Comparison of ENCODE assay signal across 15 mouse cellular contexts in the genomic region with DNA sequence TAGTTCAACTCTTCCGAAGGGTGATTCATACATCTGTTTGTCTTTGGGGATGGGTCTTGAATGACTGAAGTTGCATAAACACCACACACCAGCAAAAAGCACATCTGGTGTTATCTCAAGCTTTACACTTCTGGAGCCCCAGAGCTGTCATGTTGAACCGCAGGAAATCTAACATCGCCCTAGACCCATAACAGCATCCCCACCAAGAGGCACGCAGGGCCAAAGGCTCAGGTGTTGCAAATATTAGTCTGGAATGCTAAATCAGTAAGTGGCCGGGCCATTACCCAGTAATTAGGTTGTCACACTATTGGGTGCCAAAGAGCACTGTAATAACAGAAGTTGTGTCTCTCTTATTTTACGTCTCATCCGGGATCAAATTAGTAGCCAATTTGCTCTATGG. TPM values are rescaled to one million over a fixed set of nuclear protein-coding genes. Genes with fewer than 3 reads are reported as not detected.
DNase-seq lines count a peak whose midpoint lies in the region; ATAC-seq lines count a peak whose summit lies in the region.
"Had no signal": no experiment of that assay in that cellular context is flagged by ENCODE, and none has a peak within 500 bp of the region (broad histone marks: within the 10 kb centered on the region; RNA-seq: fewer than 3 reads in every experiment).

No protein-coding gene starts in this region.

- H3K36me3 ChIP-seq in neural tube, embryonic 12.5 days: no peaks in the 10 kb centered on the region
- no peaks in the 10 kb centered on the region for H3K36me3 ChIP-seq in hindbrain, embryonic 15.5 days
- no peaks in the 10 kb centered on the region for H3K36me3 ChIP-seq in neural tube, embryonic 14.5 days (ENCODE audit: control insufficient read depth, insufficient read depth, low read length)
- H3K36me3 ChIP-seq: embryonic facial prominence, embryonic 12.5 days; forebrain, embryonic 15.5 days had no signal

- no peaks in the 10 kb centered on the region for H3K9me3 ChIP-seq in neural tube, embryonic 12.5 days
- H3K9me3 ChIP-seq in hindbrain, embryonic 15.5 days: no peaks in the 10 kb centered on the region
- no peaks in the 10 kb centered on the region for H3K9me3 ChIP-seq in neural tube, embryonic 14.5 days (ENCODE audit: control insufficient read depth, low read length)
- H3K9me3 ChIP-seq: embryonic facial prominence, embryonic 12.5 days; forebrain, embryonic 15.5 days; heart, embryonic 12.5 days; intestine, embryonic 15.5 days had no signal

- no peaks in the 10 kb centered on the region for H3K27me3 ChIP-seq in neural tube, embryonic 12.5 days (replicated peaks)
- no peaks in the 10 kb centered on the region for H3K27me3 ChIP-seq in hindbrain, embryonic 15.5 days
- no peaks in the 10 kb centered on the region for H3K27me3 ChIP-seq in neural tube, embryonic 14.5 days (ENCODE audit: control insufficient read depth, insufficient read depth, low read length)
- H3K27me3 ChIP-seq: embryonic facial prominence, embryonic 12.5 days; forebrain, embryonic 15.5 days; intestine, embryonic 15.5 days had no signal

- no peak overlapping the region for H3K4me2 ChIP-seq in neural tube, embryonic 12.5 days (replicated peaks)
- no peak overlapping the region for H3K4me2 ChIP-seq in hindbrain, embryonic 15.5 days
- no peak overlapping the region for H3K4me2 ChIP-seq in neural tube, embryonic 14.5 days (ENCODE audit: low read depth, low read length)
- H3K4me2 ChIP-seq: embryonic facial prominence, embryonic 12.5 days; forebrain, embryonic 15.5 days; heart, embryonic 12.5 days; intestine, embryonic 15.5 days had no signal

- H3K27ac ChIP-seq in neural tube, embryonic 12.5 days: no peak overlapping the region
- H3K27ac ChIP-seq in hindbrain, embryonic 15.5 days (replicated peaks): no peak overlapping the region
- H3K27ac ChIP-seq in neural tube, embryonic 14.5 days (ENCODE audit: low read depth, low read length): no peak overlapping the region
- H3K27ac ChIP-seq: embryonic facial prominence, embryonic 12.5 days; forebrain, embryonic 15.5 days; intestine, embryonic 15.5 days had no signal

- peaks cover 7% of the 10 kb centered on the region for H3K4me1 ChIP-seq in neural tube, embryonic 12.5 days
- H3K4me1 ChIP-seq in hindbrain, embryonic 15.5 days (replicated peaks): peaks cover 9% of the 10 kb centered on the region
- peaks cover 4% of the 10 kb centered on the region; the same call in 1 of the 2 replicates for H3K4me1 ChIP-seq in neural tube, embryonic 14.5 days (ENCODE audit: control insufficient read depth, insufficient read depth, low read length)

- DNase-seq in neural tube, embryonic 10.5 days (ENCODE audit: extremely low spot score, low spot score): no peak
- DNase-seq in adipocyte (ENCODE audit: low spot score): no peak
- no peak for DNase-seq in layer of hippocampus, adult 9-11 months
- DNase-seq: adrenal gland, adult 8-10 months; cerebellum, adult 11 months; cerebellum, adult 9-10 months; cerebellum, postnatal 25 days; gastrocnemius, postnatal 14 days had no signal

- no peak overlapping the region for H3K9ac ChIP-seq in neural tube, embryonic 12.5 days
- no peak overlapping the region for H3K9ac ChIP-seq in hindbrain, embryonic 15.5 days
- no peak overlapping the region for H3K9ac ChIP-seq in neural tube, embryonic 14.5 days (replicated peaks; ENCODE audit: low read depth, low read length)
- H3K9ac ChIP-seq: embryonic facial prominence, embryonic 12.5 days; forebrain, embryonic 15.5 days; heart, embryonic 12.5 days; intestine, embryonic 15.5 days had no signal

- peak; percentile 23; the same call in 1 of the 2 replicates for ATAC-seq in neural tube, embryonic 12.5 days (ENCODE audit: low FRiP score, low read depth)
- ATAC-seq in hindbrain, embryonic 15.5 days (ENCODE audit: low FRiP score, low read depth): peak; percentile 29; the same call in 1 of the 2 replicates
- ATAC-seq in neural tube, embryonic 14.5 days (ENCODE audit: low read depth): peak; percentile 71; the same call in 1 of the 2 replicates
- ATAC-seq: intestine, embryonic 15.5 days had no signal

- 47% methylated on average over 7 of the region's 7 CpGs for WGBS in neural tube, embryonic 12.5 days
- WGBS in hindbrain, embryonic 15.5 days: 45% methylated on average over 7 of the region's 7 CpGs
- 27% methylated on average over 7 of the region's 7 CpGs for WGBS in neural tube, embryonic 14.5 days

- H3K4me3 ChIP-seq in neural tube, embryonic 12.5 days: no peak overlapping the region
- H3K4me3 ChIP-seq in hindbrain, embryonic 15.5 days: no peak overlapping the region
- H3K4me3 ChIP-seq in neural tube, embryonic 14.5 days (ENCODE audit: low read depth, low read length): no peak overlapping the region
- H3K4me3 ChIP-seq: embryonic facial prominence, embryonic 12.5 days; forebrain, embryonic 15.5 days; heart, embryonic 12.5 days; intestine, embryonic 15.5 days had no signal

RNA-seq across cellular contexts. Expression of gene Emp1, which starts 13.9 kb away (rescaled TPM):
- 12.3 and 12.7 TPM in 2 replicates for polyA plus RNA-seq in neural tube, embryonic 12.5 days (2016; fragmentation: Nextera tagmentation; extraction: Ambion mirVana)
- 9.7 TPM in 2 replicates for polyA plus RNA-seq in hindbrain, embryonic 15.5 days (2015; fragmentation: Nextera tagmentation; extraction: Ambion mirVana)
- 2.0 and 4.7 TPM in 2 replicates for polyA plus RNA-seq in neural tube, embryonic 14.5 days (2014; fragmentation: Nextera tagmentation; extraction: Ambion mirVana)
